Mouse (Mus musculus): ENCODE results near the gene Rbp4. TPM values are rescaled to one million over a fixed set of nuclear protein-coding genes. Genes with fewer than 3 reads are reported as not detected.

Gene Rbp4
- total RNA-seq (2021), result 10 to 100 TPM; 21.8 to 27.6 TPM

DNA sequence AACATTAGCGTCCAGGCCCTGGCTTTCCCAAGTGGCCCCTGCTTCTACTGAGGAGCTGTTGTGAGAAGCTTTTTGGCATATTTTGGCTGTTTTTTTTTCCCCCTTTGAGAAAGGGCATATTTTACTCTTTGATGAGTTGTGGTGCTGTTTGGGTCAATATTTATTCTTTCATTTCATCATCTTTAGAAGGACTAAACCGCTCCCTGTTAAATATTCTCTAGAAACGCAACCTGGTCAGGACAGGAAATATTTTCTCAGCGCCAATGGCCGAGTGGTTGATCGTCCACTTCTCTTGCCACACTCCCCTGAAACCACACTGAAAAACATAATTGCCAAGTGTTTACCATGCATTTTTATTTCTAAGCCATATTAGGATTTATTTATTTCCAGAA is at the start of gene Rbp4:
Rbp4 (minus strand) TSS at position 63 of the 392 bp plus-strand sequence.
- intact Hi-C loops (cut with DNase I), result no loop called here
- DNase-seq (ENCODE audit: low spot score in 2 of 2), result no peak

DNA sequence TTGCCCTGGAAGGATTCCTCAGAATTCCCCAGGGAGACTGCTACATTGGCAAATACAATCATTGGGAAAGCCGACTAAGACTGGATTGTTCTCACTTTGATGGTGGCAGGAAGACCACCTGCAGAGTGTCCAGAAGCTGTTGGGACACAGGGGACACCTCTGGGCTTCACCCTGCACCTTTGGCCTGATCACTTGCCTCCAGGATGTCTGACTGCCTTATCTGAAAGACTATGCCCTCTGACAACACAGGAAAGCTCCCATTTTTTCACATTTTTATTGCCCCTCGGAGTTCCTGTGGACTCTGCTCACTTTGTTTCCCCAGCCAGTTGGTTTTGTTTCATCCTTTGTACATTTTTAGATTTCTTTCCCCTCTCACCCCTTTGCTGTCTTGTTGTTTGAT is 39.6 kb upstream of the Rbp4 start:
- DNase-seq (ENCODE audit: low spot score in 2 of 2), result no peak
- intact Hi-C loops (cut with DNase I), result no loop called here

- no peak for DNase-seq (ENCODE audit: low spot score in 2 of 2)
- intact Hi-C loops (cut with DNase I), result no loop called here
Observed at GRCm38 (mm10) chr19:38161648-38162354, 36.7 kb upstream of the Rbp4 start.

DNA sequence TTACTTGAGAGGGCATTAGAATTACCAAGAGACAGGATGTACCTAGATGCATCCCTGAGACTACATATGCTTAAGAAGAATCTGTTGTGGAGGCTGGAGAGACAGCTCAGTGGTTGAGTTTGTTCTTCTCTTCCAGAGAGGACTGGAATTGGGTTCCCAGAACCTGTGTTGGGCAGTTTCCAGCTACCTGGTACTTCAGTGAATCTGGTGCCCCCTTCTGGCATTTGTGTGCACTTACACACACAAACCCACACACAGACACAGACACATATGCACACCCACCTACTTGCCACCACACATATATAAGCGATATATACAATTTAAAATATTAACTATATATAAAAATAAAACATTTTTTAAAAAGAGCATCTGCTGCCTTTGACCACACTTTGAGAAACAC is 31.2 kb upstream of the Rbp4 start:
- intact Hi-C loops (cut with DNase I), result no loop called here
- no peak for DNase-seq (ENCODE audit: low spot score in 2 of 2)

- intact Hi-C loops (cut with DNase I), result no loop called here
- DNase-seq (ENCODE audit: low spot score in 2 of 2), result no peak
Observed at GRCm38 (mm10) chr19:38143540-38144271, 18.6 kb upstream of the Rbp4 start.

DNA sequence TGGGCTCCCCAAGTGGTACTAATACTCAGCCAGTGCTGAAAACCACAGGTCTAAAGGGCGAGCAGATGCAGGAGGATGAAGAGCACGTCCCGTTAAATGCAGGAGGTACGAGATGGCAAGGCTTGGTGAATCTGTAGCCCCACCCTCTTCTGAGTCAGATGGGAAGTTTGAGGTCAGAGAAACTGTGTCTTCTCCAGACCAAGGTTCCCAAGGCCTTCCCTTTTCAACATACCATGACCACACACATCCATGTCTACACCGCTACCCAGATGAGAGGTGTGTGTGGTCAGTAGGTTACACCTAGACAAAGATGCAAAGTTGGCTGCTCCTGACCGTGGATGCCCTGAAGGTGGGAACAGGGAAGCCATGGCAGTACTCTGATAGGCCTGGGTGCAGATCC is 9.7 kb upstream of the Rbp4 start:
- no peak for DNase-seq (ENCODE audit: low spot score in 2 of 2)

DNA sequence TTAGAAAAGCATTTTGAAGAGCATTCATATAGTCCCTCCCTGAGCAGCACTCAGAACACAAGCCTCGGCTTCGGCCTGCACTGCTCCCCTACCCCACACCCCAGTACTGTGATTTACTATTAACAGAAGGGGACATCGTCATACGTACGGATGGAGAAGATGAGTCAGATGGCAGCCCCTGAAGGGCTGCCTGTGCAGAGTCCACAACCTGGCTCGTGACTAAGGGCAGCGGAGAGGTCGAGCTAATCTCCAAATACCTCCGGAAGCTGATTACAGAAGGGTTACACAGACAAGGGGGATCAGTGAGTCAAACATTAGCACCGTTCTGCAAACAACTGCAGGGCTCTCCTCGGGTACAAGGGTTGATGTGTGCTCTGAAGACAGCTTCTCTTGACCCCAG is 8.9 kb upstream of the Rbp4 start:
- intact Hi-C loops (cut with DNase I), result no loop called here
- DNase-seq (ENCODE audit: low spot score in 2 of 2), result no peak

More for the DNA sequence above, 9.7 kb upstream of the Rbp4 start:
- intact Hi-C loops (cut with DNase I), result no loop called here

DNA sequence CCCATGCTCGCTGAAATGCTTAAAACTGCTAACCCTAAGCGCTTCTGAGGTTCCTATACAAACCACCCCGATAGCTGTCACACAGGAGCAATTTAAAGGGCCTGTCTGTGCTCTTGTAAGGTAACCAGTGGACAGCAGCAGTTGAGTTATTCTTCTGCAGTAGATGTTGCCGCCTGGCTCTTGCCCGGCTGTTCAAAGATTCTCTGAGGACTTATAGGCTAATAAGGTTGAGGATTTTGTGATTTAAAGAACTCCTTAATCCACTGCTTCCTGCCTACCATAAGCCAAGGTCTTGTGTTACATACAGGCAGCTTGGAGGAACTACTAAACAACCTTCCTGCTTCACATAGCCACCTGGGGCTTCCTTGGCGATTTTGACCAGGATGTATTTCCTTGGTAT is 7.4 kb upstream of the Rbp4 start, which contains the start of gene Pde6c:
Pde6c (plus strand) TSS at position 301 of the 400 bp plus-strand sequence.
- intact Hi-C loops (cut with DNase I), result no loop called here

DNA sequence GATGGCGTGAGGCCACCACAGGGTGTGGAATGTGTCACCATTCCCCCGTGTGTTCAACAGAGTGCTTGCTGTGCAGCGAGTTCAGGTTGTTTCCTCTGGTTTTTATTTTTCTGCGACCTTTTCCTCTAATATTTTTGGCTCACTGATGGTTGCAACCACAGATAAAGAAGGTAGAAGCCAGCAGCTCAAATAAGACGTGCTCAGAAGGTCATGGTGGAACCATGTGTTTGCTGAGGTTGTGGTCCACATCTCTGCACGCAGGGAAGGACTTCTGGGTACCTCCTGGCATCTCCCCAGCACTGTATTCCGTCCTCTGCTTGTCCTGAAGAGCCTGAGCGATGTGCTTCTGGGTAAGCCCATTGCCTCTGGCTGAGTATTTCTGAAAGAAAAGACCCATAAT is 1.6 kb upstream of the Rbp4 start:
- DNase-seq (ENCODE audit: low spot score in 2 of 2), result no peak
- intact Hi-C loops (cut with DNase I), result no loop called here

More for the DNA sequence above, 7.4 kb upstream of the Rbp4 start, which contains the start of gene Pde6c:
- DNase-seq (ENCODE audit: low spot score in 2 of 2), result no peak

DNA sequence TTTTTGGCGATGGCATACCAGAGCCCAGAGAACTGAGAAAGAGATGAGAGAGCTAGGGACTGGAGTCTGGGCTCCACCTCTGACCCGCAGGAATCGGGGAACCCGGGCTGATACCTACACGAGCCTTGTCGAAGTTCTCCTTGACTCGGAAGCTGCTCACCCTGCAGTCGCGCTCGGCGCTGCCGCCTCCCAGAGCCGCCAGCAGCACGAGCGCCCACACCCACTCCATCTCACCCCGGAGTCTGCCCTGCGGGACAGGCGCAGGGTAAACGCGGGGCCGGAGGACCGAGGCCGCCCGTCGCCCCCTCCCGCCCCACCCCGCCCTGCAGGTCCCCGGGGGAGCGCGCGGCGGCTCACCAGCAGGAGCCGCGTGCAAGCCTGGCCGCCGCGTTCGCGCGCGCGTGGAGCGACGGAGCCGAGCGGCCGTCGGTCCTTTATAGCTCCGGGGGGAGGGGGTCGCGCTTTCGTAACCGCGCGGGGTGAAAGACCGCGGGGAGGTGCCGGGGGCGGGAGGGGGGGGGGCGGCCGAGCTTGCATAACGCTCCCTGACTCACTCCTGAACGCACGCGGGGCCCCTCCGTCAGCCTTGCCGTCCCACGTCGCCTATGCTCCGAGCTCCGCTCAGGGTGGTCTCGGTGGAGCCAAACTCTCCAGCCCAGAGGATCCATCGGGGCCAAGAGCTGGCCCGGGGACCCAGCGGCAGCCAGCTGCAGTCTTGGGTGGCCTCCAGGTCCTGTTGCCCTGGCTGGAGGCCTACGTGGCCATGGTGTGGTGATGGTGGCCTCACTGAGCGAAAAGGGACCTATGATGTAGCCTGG is 471 bp downstream of the Rbp4 start:
- DNase-seq (ENCODE audit: low spot score in 2 of 2), result peak; percentile 15 to 18

GRCm38 (mm10) chr19:38123921-38124320 is 1.2 kb downstream of the Rbp4 start:
- DNase-seq (ENCODE audit: low spot score in 2 of 2), result no peak
- intact Hi-C loops (cut with DNase I), result no loop called here

More for the DNA sequence above, 471 bp downstream of the Rbp4 start:
- intact Hi-C loops (cut with DNase I), result no loop called here

GRCm38 (mm10) chr19:38120123-38120760 is 4.8 kb downstream of the Rbp4 start:
- DNase-seq (ENCODE audit: low spot score in 2 of 2), result no peak
- intact Hi-C loops (cut with DNase I), result no loop called here

GRCm38 (mm10) chr19:38114834-38115491 is 10.1 kb downstream of the Rbp4 start:
- intact Hi-C loops (cut with DNase I), result no loop called here
- no peak for DNase-seq (ENCODE audit: low spot score in 2 of 2)

DNA sequence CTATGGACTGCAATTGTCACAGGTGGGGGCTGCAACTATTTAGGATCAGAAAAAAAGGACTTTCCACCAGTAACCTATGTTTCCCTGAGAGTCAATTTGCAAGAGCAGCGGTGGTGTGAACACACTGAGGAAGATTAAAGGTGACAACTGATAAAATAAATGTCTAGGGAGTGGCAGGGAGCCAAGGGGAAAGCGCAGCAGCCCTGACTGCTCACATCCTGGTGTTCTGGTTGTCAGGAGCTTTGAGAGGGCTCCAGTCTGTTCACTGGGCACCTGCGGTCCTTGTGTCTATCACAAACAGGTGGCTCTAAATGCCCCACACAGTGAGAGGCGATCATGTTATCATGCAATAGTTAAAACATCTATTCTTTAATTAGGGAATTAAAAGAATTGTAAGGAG is 12.5 kb downstream of the Rbp4 start:
- DNase-seq (ENCODE audit: low spot score in 2 of 2), result no peak
- intact Hi-C loops (cut with DNase I), result no loop called here

DNA sequence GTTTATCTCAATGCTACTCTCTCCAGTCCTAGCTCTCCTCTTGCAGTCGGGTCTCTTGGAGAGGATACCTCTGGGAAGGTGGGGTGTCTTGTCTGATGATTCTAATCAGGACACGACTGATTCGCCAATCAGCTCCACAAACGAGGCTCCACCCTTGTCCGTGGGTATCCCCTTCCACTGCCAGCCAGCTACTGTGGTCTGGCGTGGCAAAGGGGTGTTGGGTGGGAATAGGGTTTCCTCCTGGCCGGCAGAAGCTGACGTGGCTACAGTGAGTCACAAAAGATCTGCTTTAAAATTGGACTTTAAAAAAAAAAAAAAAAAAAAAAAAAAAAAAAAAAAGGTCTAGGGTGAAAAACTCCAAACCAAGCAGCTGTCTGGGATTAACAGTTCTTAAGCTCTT is 14.0 kb downstream of the Rbp4 start:
- intact Hi-C loops (cut with DNase I), result no loop called here

GRCm38 (mm10) chr19:38109506-38110242 is 15.4 kb downstream of the Rbp4 start:
- no peak for DNase-seq (ENCODE audit: low spot score in 2 of 2)
- intact Hi-C loops (cut with DNase I), result no loop called here

More for the DNA sequence above, 14.0 kb downstream of the Rbp4 start:
- DNase-seq (ENCODE audit: low spot score in 2 of 2), result no peak

DNA sequence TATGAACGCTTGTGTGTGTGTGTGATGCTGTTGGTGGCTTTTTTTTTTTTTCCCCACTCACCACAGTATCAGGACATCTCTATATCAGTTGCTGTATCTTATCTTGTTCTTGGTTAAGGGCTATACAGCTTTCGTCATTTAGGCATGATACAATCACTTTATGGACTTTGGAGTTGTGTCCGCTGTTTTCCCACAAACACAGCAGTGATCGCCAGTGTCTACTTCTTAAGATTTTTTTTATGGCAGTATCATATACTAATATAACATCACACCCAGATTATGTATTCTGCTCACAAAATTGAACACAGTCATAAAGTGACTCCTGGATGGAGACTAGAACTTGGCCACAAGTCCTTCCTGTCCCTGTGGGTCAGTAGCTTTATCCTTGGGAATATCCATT is 17.2 kb downstream of the Rbp4 start:
- intact Hi-C loops (cut with DNase I), result no loop called here
- no peak for DNase-seq (ENCODE audit: low spot score in 2 of 2)

DNA sequence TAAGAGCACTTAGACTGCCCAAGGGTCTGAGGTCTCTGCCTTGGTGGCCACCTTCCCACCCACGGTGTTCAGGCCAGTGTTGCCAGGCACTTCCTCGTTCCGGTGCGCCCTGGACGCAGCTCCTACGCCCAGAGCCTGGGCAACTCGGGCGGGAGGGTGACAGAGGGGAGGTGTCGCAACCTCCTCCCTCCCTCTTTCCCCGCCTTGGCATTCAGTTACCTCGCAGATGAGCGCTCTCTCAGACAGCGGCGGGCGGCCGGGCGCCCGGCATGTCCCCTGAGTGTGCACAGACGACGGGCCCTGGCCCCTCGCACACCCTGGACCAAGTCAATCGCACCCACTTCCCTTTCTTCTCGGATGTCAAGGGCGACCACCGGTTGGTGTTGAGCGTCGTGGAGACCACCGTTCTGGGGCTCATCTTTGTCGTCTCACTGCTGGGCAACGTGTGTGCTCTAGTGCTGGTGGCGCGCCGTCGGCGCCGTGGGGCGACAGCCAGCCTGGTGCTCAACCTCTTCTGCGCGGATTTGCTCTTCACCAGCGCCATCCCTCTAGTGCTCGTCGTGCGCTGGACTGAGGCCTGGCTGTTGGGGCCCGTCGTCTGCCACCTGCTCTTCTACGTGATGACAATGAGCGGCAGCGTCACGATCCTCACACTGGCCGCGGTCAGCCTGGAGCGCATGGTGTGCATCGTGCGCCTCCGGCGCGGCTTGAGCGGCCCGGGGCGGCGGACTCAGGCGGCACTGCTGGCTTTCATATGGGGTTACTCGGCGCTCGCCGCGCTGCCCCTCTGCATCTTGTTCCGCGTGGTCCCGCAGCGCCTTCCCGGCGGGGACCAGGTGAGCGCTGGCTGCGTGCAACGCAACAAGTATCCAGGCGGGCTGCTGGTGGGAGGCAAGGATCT is 28.0 kb downstream of the Rbp4 start, which contains the start of gene Ffar4:
Ffar4 (plus strand) TSS at position 214 of the 901 bp plus-strand sequence.
- peak in 1 of 2 experiments; percentile 2 for DNase-seq (ENCODE audit: low spot score in 2 of 2)
- intact Hi-C loops (cut with DNase I), result no loop called here

Data from left cerebral cortex, postnatal 25 days (tissue).